Mouse (Mus musculus) CD8-positive naive resting alpha-beta T cell, adult 2 months (primary cell): Measurements from ENCODE around the gene Olfr878.

Source experiments
- DNase-seq, 2 experiments: peaks; one replicate each; pipeline ENCODE4 v3.0.0; 2022; ENCODE audit warnings: low read depth in 2 of 2, low spot score in 2 of 2

The Olfr878 gene

DNA sequence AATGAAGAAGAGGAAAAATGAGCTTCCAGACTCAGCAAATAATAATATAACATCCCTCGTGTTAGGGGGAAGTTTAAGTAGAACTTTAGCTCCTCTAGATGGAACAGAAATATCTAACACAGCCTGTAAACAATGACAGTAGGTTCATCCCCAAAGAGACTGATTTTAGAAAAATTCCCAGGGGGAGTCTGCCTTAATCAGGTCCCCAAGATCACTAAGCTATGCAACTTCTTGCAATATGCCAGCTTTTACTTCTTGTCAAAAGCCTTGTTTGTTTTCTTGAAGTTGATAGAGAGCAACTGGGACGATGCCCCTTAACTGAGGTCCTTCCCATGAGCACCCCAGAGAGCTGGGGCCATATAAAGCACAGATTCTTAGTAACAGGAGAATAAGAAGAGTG lies at the start of gene Olfr878:
Gene Olfr878, plus strand, starts transcription at position 301 of the 400 bp plus-strand sequence.
- DNase-seq = no peak

DNA sequence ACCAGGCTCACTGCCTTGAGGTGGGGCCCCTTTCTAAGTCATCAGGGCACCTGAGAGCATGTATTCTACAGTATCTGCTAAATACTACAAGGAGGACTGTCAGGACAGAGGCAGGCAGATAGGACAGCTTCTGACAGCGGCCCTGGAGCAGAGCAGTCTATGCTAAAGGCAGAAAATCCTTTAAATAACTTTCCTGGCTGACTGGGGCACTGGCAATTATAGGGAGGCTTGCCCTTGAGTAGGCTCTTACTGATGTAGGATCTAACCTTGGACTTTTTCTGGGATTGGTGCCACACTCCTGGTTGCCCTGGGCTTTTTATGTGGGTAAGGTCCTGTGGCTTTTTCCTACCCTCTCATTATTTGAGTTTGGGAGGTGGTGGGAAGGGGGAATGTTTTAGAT lies 47.4 kb upstream of the Olfr878 start:
- no peak for DNase-seq

GRCm38 (mm10) chr9:37871097-37871496 lies 46.5 kb upstream of the Olfr878 start:
- DNase-seq = no peak

- no peak for DNase-seq
Observed at GRCm38 (mm10) chr9:37871536-37871935, 46.1 kb upstream of the Olfr878 start.

- no peak for DNase-seq
Observed at GRCm38 (mm10) chr9:37890960-37891359, 26.7 kb upstream of the Olfr878 start.

DNA sequence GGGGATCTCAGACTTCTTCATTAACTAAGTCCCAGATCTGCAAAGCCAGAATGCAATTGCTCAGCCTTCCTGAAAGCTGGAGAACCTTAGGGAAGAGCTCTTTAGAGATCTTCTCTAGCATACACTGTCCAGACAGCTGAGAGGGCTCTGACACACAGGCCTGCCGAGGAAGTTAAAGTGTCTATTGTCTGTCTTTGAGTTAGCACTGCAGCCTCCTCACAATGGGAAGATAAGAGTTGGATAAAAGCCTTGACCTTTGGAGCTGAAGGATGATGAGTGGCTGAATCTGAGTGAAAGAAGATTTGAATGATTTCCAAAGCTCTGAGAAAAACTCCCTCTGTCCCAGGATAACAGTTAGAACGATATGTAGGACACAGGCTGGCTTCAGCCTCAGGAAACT lies 21.0 kb upstream of the Olfr878 start, which contains the start of gene Olfr145:
Gene Olfr145, plus strand, starts transcription at position 64 of the 400 bp plus-strand sequence.
- DNase-seq = no peak

DNA sequence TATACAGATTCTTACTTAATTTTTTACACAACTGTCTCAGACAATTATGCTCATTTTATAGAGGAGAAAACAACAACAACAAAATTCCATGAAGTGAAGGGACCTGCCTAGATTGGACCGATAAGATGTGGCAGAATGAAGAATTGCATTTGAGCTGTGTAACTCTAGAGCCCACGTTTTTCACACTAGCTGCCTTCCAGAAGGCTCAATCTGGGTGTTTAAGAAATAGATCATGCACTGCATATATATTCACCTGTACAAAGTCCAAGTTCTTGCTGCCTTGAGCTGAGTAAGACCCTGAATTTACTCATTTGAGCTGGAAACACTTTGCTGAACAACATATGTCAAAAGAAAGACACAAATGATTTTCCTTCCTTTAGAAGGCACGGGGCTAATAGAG lies 12.1 kb upstream of the Olfr878 start:
- no peak for DNase-seq

DNA sequence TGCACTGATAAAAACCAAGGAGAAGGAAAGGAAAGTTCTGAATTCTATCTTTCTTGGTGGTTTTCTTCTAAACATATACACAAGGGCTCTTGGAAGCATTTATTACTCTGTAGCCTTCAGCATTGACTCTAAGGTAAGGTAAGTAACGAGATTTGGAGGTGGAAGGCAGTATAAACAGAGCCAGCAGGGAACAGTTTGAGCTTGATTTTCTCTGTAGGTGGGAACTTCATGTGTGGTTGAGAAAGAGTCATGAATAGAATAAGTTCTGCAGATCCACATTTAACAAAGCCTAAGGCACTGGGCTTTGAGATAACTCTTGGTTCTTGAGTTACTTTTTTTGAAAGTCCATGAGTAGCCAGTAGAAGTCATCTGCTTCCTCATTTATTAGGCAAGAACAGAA lies 378 bp downstream of the Olfr878 start:
- DNase-seq = no peak

DNA sequence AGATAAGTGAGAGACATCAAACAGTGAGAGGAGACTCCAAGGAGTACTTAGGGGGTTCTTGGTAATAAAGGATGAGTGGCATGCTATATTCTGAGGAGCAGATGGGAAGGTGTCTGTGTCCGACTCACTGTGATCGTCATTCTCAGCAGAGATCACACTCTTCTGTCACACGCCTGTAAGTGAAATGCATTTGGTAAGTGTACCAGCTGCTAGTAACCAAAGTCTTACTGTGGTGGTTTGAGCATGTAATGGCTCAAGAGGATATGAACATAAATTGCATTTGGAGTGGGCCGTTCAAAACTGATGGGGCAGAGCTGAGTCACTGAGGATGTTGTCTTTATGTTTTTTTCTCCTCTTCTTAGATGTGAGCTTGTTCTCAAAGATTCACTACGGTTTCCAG lies 6.6 kb downstream of the Olfr878 start:
- DNase-seq = no peak

GRCm38 (mm10) chr9:37925445-37925844 lies 7.8 kb downstream of the Olfr878 start:
- DNase-seq = no peak

- no peak for DNase-seq
Observed at GRCm38 (mm10) chr9:37926019-37927013, 8.7 kb downstream of the Olfr878 start.

GRCm38 (mm10) chr9:37932519-37932918 lies 14.9 kb downstream of the Olfr878 start:
- no peak for DNase-seq

DNA sequence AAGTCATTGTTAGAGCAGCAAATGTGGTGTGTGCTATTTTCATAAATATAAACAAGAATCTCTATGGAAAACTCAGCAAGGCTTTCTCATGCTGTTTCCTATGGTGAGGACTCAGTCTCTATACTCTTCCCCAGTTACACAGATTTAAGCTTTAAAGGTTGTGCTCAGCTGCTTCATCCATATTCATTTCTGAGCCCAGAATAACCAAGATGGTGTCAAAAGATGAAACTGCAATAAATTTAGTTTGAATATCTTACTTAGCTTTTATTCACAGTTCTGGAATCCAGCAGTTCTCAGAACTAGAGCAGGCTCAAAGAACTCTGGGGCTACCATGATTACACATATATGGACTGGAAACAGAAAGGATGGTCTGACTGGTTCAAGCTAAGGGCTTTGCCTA lies 16.5 kb downstream of the Olfr878 start:
- no peak for DNase-seq

DNA sequence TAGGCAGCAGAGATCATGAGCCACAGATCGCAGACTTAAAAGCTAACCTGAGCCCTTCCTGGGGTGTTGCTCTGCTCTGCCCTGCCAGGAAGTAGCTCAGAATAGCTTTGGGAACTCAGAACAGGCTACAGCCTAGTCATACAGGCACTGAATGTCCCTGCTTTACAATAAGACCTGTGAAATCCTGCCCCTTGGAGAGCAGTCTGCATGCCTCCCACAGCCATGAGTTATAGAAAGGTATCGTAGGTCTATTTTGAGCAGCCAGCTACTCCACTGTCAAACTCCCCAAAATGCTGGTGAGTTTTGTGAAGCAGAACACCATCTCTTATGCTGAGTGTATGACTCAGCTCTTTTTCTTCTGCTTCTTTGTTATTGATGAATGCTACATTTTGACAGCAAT lies 23.5 kb downstream of the Olfr878 start:
- no peak for DNase-seq
